Mouse (Mus musculus): ENCODE data around the gene Tiam1.

DNA sequence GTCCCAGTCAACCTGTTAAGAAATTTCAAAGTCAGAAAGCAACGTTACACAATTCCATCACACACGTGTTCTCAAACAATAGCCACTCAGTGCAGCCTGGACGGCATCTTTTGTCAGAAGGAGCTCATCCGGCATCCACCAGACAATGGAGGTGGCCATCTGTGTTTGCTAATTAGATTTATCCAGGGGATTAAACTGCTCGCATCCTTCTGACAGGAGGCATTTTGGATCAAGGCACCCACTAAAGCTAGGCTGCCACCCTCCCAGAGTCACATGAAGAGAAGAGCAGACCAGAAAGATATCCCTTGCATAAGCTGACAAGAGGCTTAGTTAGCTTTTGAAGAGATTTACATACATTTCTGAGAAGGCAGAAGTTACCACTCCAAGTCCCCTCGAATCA is 404.6 kb downstream of the Tiam1 start:
- TF ChIP-seq CTCF (IDR thresholded peaks at IDR 0.05; ENCODE audit: borderline replicate concordance, control insufficient read depth, extremely low read depth, insufficient read depth, low read length, poor library complexity) (no peak), POLR2A (IDR thresholded peaks at IDR 0.05; ENCODE audit: control insufficient read depth, extremely low read depth, insufficient read depth, low read length, poor library complexity) (no peak)
